Comparison of ENCODE assay signal across 14 mouse cellular contexts in genomic region chr5:88348533-88348932, GRCm38 (mm10). TPM values are rescaled to one million over a fixed set of nuclear protein-coding genes. Genes with fewer than 3 reads are reported as not detected.
"Had no signal": no experiment of that assay in that cellular context is flagged by ENCODE, and none has a peak within 500 bp of the region (broad histone marks: within the 10 kb centered on the region; RNA-seq: fewer than 3 reads in every experiment).

No protein-coding gene starts in this region.

RNA-seq across cellular contexts. Expression of gene Amtn, which starts 27.4 kb away (rescaled TPM):
- total RNA-seq: neutrophil, adult 5-6 weeks had no signal
- polyA plus RNA-seq: neural tube, embryonic 13.5 days; neural tube, embryonic 14.5 days; neural tube, embryonic 15.5 days; small intestine, adult 2 months; spleen, adult 2 months; stomach, embryonic 14.5 days; stomach, embryonic 15.5 days; stomach, embryonic 16.5 days; stomach, postnatal 0 days; testis, adult 2 months; urinary bladder, adult 2 months had no signal

RNA-seq across cellular contexts. Expression of gene Prol1, which starts 31.4 kb away (rescaled TPM):
- total RNA-seq: neutrophil, adult 5-6 weeks had no signal
- polyA plus RNA-seq: neural tube, embryonic 13.5 days; neural tube, embryonic 14.5 days; neural tube, embryonic 15.5 days; small intestine, adult 2 months; spleen, adult 2 months; stomach, embryonic 14.5 days; stomach, embryonic 15.5 days; stomach, embryonic 16.5 days; stomach, postnatal 0 days; testis, adult 2 months; thymus, adult 2 months; thymus, postnatal 0 days; urinary bladder, adult 2 months had no signal
